Mouse (Mus musculus): Measurements from ENCODE around the gene Cacul1.
"Not testable (repeated sequence)": the region's sequence is repeated elsewhere in the genome, so short reads cannot be mapped to it uniquely, and the experiment has no call there.

The Cacul1 gene

GRCm38 (mm10) chr19:60580582-60581339 lies at the start of gene Cacul1:
Cacul1 (minus strand) TSS chr19:60581025.
- peak; percentile 96 for DNase-seq (ENCODE audit: low read depth, low spot score)

- DNase-seq (ENCODE audit: low read depth, low spot score): no peak
Observed at GRCm38 (mm10) chr19:60619420-60619819, 38.6 kb upstream of the Cacul1 start.

- DNase-seq (ENCODE audit: low read depth, low spot score): no peak
Observed at GRCm38 (mm10) chr19:60617007-60617406, 36.2 kb upstream of the Cacul1 start.

- DNase-seq (ENCODE audit: low read depth, low spot score): peak; percentile 18
Observed at GRCm38 (mm10) chr19:60615470-60616200, 34.8 kb upstream of the Cacul1 start.

GRCm38 (mm10) chr19:60611525-60612215 lies 30.8 kb upstream of the Cacul1 start:
- DNase-seq (ENCODE audit: low read depth, low spot score): no peak

GRCm38 (mm10) chr19:60608766-60609165 lies 27.9 kb upstream of the Cacul1 start:
- DNase-seq (ENCODE audit: low read depth, low spot score): no peak

GRCm38 (mm10) chr19:60603586-60603985 lies 22.8 kb upstream of the Cacul1 start:
- DNase-seq (ENCODE audit: low read depth, low spot score): no peak

- not testable (repeated sequence) for DNase-seq (ENCODE audit: low read depth, low spot score)
Observed at GRCm38 (mm10) chr19:60602066-60602465, 21.2 kb upstream of the Cacul1 start.

- DNase-seq (ENCODE audit: low read depth, low spot score): no peak
Observed at GRCm38 (mm10) chr19:60598025-60598697, 17.3 kb upstream of the Cacul1 start.

- no peak for DNase-seq (ENCODE audit: low read depth, low spot score)
Observed at GRCm38 (mm10) chr19:60589646-60590045, 8.8 kb upstream of the Cacul1 start.

GRCm38 (mm10) chr19:60586652-60587051 lies 5.8 kb upstream of the Cacul1 start:
- no peak for DNase-seq (ENCODE audit: low read depth, low spot score)

GRCm38 (mm10) chr19:60583201-60583600 lies 2.4 kb upstream of the Cacul1 start:
- no peak for DNase-seq (ENCODE audit: low read depth, low spot score)

- DNase-seq (ENCODE audit: low read depth, low spot score): no peak
Observed at GRCm38 (mm10) chr19:60581377-60582290, 809 bp upstream of the Cacul1 start.

- no peak for DNase-seq (ENCODE audit: low read depth, low spot score)
Observed at GRCm38 (mm10) chr19:60579771-60580581, 849 bp downstream of the Cacul1 start.

GRCm38 (mm10) chr19:60576741-60577140 lies 4.1 kb downstream of the Cacul1 start:
- DNase-seq (ENCODE audit: low read depth, low spot score): no peak

- no peak for DNase-seq (ENCODE audit: low read depth, low spot score)
Observed at GRCm38 (mm10) chr19:60560497-60560896, 20.3 kb downstream of the Cacul1 start.

- no peak for DNase-seq (ENCODE audit: low read depth, low spot score)
Observed at GRCm38 (mm10) chr19:60554866-60555438, 25.9 kb downstream of the Cacul1 start.

- peak; percentile 13 for DNase-seq (ENCODE audit: low read depth, low spot score)
Observed at GRCm38 (mm10) chr19:60553501-60553900, 27.3 kb downstream of the Cacul1 start.

- DNase-seq (ENCODE audit: low read depth, low spot score): no peak
Observed at GRCm38 (mm10) chr19:60543302-60543701, 37.5 kb downstream of the Cacul1 start.
